Mouse (Mus musculus): ENCODE results near the gene E330009J07Rik. TPM values are rescaled to one million over a fixed set of nuclear protein-coding genes. Genes with fewer than 3 reads are reported as not detected.

The E330009J07Rik gene
- total RNA-seq, 2 experiments from 2014 or later = 3.0 to 4.4 TPM

DNA sequence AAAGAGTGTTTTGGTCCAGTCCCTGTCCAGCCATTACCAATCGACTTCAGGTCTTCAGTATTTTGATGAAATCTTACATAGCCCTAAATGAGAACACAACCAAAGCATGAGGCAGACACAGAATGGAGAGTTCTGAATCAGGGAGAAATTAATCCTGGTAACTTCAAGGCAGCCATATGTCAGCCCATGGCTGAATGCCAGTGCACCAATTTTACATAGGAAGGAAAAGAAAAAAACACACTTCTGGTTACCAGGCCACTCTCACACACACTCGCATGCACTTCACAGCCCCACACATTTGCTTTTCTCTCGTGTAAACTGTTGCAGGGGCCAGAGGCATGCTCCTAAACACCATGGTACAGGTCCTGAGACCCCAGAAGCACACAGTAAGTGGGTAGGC is 5.1 kb downstream of the E330009J07Rik start:
- intact Hi-C loops (cut with DNase I) = no loop called here
- no peak for DNase-seq

DNA sequence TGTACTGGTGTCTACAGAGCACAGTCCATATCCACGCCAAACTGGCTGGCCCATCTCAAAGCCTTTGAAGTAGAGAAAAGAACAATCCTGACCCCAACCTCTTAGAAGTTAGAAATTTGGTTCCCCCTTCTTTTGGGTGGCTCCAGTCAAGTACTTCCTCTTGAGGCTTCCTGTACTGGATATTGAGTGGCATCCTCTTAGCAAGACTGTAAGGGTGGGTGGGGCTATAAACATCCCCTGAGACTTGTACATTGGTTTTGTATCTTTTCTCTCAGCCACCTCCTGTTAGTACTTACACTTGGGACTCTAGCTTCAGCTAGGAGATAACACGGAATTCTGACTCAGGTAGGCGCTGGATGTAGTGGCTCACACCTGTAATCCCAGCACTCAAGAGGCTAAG is 5.7 kb downstream of the E330009J07Rik start:
- DNase-seq = no peak
- intact Hi-C loops (cut with DNase I) = no loop called here

DNA sequence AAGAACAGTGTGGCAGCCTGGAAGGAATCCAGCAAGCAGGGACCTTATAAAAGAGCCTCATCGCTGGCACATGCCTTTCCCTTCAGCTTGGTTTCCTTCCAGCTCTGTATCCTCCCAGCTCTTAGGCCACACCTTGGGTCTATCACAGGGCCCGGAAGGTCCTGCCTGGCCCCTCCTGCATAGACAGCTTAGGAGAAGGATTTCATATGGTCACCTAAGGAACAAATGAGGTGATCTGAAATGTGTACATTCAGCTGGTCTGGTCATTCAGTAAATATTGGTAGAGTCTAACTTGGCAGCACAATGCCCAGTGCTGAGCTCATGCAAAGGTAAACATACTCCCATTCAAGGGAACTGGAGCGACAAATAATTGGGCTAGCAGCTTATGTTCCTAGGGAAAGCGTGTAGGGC is 6.4 kb downstream of the E330009J07Rik start:
- intact Hi-C loops (cut with DNase I) = no loop called here
- DNase-seq = no peak

DNA sequence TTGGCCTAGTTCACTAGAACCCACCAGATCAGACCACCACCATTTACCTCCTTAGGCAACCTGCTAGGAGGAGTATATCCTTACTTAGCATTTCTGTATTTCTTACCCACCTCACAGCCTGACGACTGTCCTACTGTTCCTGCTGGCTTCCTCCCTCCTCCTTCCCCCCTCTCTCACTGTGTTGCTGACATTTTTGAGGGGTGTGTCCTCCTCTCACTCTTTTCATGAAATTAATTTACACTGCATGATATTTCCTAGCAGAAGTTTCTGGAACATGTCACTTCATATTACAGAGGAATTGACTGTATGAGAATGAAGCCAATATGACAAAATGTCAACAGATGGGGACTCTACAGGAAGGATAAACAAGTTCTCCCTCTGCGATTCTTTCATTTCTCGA is 7.2 kb downstream of the E330009J07Rik start:
- intact Hi-C loops (cut with DNase I) = no loop called here

DNA sequence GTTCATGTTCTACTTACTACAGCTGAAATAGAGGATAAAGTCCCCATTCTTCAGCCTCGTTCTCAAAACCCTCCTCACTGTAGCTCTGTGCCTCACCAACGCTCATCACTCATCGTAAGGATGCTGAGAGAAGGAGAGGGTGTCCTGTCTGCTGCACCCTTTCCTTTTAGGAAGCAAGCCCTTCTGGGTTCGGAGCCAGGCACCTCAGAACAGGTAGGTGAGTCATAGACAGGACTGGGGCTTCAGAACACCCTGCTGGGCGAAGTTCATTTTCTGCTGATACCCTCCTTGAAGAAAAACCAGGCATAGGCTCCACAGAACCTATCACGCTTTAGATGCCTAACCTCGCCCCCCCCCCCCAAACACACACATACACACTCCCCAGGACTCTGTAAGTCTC is 8.5 kb downstream of the E330009J07Rik start:
- intact Hi-C loops (cut with DNase I) = no loop called here
- no peak for DNase-seq

More for the DNA sequence above, 7.2 kb downstream of the E330009J07Rik start:
- DNase-seq = no peak

DNA sequence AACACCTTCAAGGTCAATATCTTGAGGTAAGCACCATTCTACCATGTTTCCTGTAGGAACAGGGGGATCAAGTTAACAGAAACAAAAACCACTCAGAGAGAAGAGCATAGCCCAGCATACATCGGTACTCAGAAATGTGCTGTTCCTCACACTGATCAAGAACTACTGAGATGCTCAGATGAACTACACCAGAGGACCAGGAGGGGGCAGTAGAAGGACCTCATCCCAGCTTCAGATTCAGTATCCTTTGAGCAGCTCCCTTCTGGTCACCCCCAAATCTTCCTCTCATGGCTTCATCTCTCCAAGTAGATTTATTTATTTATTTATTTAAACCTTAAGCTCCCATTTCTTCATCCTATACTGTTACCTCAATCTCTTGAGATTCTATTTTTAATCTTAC is 12.2 kb downstream of the E330009J07Rik start:
- DNase-seq = peak; percentile 24 to 45
- intact Hi-C loops (cut with DNase I) = no loop called here

DNA sequence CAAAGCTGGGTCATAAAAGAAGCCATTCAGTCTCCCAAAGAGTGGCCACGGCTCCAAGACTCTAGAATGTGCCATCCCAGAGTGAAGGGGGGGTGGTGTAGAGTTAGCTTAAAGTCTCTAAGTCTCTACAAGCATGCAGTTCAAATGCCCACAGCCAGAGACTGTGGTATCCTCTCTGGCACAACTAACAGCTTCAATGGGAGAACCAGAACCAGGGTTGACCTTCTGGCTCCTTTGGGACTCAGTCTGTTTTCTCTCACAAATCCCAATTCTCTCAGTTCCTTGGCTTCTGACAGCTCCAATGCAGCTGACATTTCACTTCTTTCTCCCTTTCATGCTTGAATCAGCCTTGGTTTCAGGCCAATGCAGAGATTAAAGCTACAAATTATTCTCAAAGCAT is 12.9 kb downstream of the E330009J07Rik start:
- intact Hi-C loops (cut with DNase I) = no loop called here
- peak; percentile 9 to 18 for DNase-seq

DNA sequence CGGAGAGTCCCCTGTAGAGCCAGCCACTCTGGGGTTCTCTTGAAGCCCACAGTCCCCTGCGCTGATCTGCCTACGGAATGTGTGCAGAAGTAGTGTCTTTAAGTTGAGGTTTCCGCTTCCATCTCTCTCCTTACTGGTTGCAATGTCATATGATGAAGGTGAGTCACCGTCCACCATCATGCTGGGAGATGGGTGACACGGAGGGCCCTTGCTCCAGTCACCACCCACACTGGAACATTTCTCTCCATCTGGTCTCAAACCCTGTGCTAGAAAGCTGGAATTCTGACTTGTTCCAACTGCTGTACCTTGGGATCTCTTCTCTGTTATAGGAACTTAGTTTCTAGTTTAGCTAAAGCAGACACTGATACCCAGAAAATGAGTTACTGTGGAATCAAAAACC is 14.8 kb downstream of the E330009J07Rik start:
- no peak for DNase-seq
- intact Hi-C loops (cut with DNase I) = no loop called here

DNA sequence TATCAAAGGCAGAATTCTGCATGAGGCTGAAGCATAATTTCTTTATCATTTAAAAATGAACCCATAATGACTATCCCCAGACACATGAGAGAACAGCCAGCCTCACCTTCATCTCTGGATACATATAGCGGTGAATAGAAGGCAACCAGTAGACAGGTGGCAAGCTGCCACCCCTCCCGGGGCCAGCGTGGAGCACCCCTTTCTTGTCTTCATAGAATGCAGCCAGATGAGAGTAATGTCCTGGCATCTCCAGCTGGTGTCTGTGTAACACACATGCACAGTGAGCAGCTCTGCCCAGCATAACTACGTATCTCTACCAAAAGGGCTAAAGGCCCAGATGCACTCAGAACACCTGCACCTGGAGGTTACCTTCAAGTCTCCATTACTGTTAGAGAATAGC is 17.5 kb downstream of the E330009J07Rik start:
- intact Hi-C loops (cut with DNase I) = no loop called here

DNA sequence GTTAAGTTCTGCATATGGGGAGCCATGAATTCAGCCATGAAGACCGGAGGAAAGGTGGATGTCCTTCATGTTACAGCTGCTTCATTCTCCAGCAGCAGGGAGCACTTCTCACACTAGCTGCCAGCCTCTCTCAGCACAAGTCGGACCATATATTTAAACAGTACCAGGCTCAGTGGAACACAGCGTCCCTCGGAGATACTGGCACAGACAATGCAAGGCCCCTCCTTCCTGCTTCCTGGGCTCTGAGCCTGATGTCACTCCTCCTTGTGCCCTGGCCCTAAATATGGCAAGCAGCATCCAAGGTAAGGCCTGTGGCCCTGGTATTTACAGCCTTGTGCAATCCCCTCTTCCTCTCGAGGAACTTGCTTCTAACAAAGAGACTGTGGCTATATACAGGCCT is 20.1 kb downstream of the E330009J07Rik start:
- intact Hi-C loops (cut with DNase I) = no loop called here
- no peak for DNase-seq

More for the DNA sequence above, 17.5 kb downstream of the E330009J07Rik start:
- DNase-seq = no peak

DNA sequence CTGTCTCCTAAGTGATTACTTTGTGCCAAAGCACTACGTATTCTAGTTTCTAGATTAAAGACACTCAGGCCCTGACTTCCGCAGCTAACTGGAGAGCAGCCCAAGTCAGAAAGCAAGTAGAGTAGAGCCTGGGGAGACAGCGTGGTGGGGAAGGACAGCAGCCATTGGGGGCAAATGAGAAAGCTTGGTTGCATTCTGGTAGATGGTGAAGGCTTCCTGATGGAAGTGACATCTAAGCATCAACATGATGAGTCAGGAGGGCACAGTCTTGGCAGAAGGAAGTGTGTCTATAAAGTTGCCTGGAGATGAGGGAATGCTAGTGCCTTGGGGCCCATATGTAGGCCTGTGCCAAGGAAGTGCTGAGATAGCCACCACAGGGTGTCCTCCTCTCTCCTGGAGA is 22.4 kb downstream of the E330009J07Rik start:
- no peak for DNase-seq
- intact Hi-C loops (cut with DNase I) = no loop called here

DNA sequence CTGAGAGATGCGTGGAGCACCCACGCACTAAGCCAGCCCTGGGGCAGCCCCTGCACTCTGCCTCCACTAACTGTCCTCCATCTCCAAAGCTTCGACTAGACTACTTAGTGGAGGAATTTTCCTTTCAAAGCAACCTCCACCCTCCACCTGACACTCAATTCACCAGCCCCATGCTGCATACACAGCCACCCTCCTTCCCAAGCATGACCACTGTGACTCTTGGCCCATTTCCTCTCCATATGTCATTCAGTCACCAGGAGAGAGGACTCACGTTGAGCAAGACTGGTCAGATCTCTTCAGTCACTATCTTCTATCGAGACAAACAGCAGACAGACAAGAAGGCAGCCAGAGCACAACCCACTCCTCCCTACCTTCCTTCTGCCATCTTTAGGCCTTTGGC is 22.9 kb downstream of the E330009J07Rik start:
- no peak for DNase-seq
- intact Hi-C loops (cut with DNase I) = no loop called here

DNA sequence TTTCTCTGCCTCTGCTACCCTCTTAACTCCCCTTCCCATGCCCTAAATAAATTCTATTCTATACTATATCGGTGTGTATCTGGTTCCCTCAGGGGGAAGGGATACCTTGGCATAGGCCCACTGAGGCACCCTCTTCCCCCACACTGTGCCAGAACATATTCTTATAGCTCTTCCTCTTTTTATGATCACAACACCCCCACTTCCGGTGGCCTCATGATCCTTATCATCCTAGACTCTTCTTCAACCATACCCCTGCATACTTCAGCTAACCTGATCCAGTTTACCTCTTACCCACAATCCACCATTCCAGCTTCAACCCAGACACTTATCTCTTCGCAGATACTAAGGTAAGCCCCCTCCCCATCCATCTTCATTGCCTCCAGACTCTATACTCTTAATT is 24.9 kb downstream of the E330009J07Rik start:
- no peak for DNase-seq
- intact Hi-C loops (cut with DNase I) = no loop called here

DNA sequence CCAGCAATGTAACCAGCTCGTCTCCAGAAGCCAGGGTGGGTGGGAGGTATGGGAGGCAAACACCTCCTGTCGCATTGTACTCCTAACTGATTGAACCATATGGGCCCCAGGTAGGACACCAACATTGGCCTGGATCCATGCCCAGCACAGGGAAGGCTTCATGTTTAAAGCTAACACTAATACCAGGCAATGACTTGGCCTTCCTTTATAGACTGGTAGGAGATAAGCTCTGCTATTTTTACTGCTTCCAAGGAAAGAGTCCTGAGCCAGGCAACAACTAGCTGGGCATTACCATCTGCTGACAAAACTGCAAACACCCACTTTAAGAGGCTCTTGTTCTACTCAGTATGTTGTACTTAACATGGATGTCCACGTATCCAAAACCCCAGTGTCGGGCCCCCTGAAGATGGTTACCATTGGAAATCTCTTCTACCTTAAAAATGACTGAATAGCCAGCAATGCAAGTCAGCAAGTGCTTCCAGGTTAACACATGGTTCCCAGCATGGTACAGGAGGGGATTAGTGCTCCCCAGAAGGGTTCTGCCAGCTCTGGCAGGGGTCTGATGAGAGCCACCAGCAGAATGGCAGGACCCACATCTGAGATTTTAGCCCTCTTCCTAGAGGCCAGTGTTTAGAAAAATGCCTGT is 32.2 kb downstream of the E330009J07Rik start:
- DNase-seq = no peak
- intact Hi-C loops (cut with DNase I) = no loop called here

DNA sequence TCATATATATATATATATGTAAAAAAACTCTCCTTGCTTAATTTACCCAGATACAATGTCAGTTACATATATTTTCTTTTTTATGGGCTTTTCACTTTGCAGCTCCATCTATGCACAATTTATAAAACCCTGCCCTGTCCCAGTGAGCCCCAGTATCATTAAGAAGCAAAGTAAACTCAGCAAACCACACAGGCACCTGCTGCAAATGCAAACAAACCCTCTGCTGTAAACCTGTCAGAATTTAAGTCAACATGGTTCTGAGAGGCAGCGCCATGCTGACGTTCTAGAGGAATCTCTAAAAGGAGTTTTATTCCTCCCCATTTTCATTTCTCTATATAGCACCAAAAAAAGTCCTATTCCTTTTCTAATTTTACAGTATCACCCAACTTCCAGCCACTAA is 33.9 kb downstream of the E330009J07Rik start:
- intact Hi-C loops (cut with DNase I) = no loop called here

DNA sequence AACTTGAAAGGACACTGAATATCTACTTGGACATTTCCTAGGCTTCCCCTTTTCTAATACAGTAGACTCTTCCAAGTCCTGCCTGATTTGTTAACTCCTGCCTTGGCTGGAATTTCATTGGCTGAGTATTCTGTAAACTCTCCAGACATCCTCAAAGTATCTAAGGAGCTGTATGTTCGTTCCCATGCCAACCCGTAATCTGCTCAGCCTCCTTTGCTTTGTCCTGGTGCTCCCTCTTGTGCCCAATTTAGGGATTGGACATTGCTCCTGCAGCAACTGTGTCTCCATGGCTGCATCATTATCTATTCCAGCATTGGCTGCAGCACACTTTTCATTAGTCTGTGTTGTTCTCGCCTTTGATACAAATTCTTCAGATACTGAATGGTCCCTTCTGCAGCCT is 42.7 kb downstream of the E330009J07Rik start:
- intact Hi-C loops (cut with DNase I) = loop anchor here (1.0 kb wide), 1 partner anchor 157 kb away; no protein-coding TSS in a partner anchor
- peak; percentile 74 to 77 for DNase-seq

More for the DNA sequence above, 33.9 kb downstream of the E330009J07Rik start:
- DNase-seq = no peak

DNA sequence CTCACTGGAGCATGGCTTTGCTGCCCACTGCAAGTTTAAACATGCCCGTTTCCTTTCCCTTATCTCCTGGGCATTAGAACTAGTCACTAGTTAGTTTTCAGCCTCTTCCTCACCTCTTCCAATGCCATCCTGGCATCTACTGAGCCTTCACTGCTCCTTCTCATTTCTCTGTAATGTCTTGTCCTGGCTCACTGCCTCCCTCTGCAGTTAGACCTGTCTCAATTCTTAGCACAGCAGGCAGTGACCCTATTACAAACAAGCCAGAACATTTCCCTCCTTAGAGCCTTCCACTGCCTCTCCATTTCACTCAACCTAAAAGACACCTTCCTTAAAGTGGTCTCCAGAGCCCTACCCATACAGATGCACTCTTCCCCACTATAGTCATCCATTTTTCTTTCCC is 45.0 kb downstream of the E330009J07Rik start:
- intact Hi-C loops (cut with DNase I) = no loop called here
- DNase-seq = no peak

DNA sequence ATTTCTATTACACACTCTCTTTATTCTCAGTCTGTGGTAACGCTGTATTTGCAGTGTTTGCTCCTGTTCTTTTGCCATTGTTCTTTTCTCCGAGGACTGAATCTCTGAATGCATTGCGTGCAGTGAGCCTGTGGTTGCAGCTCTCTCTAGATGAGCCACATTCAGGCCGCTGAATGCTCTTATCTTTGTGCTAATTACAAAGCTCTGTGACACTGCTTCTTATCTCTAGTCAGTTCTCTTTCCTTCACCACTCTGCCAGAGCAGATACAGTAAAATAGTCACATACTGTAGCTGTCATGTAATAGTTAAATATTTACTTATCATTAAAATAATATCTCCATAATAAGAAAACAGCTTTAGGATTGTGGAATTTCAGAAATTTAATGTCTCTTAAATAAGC is 47.3 kb downstream of the E330009J07Rik start:
- intact Hi-C loops (cut with DNase I) = no loop called here
- no peak for DNase-seq

DNA sequence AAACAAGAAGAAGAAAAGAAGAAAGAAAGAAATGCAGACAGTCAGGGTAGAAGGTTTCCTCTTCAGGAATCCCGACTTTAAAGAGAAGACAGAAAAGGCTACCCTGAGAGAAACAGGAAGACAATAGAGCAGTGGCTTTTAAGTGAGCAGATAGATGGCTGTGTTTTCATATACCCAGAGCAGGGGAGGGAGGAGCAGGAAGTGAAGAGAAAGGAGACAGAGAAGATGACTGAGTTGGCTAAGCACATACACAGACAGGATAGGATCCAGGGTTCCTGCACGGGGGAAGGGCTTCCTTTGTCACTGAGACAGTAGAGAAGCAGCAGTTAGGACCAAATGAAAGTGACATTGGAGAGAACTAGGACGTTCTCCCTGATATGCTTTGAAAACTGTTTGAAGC is 50.3 kb downstream of the E330009J07Rik start:
- DNase-seq = no peak
- intact Hi-C loops (cut with DNase I) = no loop called here

DNA sequence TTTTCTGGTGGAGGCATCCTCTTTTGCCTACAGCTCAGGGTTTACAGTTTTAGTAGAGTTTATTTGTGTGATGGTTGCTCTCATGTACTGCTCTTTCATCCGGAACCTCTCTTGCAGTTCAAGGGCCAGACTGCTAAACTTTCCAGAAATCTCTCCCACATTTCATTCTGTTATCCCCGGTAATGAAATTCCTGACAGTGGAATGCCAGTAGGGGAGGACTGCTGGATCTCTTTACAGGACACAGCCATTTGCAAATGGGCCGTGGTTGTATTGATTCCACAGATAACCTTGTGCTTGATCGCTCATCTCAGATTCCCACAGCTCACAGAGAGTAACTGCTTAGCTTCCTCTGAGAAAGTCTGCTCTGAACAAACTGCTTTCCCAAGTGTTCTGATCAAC is 54.0 kb downstream of the E330009J07Rik start:
- intact Hi-C loops (cut with DNase I) = no loop called here
- DNase-seq = no peak

DNA sequence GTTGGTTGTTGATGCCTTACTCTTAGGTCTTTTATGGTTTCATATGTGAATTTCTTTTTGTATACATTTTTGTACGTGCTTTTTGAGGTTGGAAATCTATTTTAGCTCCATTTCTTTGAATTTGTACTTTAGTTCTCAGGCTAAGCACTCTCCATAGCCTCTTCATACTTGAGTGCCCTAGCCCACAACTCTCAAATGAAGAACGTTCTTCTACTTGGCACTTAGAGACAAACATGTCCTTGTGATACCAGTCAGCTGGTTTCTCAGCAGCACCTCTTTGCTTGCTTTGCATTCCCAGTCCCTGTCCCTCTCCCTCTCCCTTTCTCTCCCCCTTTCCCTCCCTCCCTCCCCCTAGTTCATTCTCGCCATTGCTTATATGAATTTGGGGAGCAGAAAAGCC is 55.8 kb downstream of the E330009J07Rik start:
- no peak for DNase-seq
- intact Hi-C loops (cut with DNase I) = no loop called here

DNA sequence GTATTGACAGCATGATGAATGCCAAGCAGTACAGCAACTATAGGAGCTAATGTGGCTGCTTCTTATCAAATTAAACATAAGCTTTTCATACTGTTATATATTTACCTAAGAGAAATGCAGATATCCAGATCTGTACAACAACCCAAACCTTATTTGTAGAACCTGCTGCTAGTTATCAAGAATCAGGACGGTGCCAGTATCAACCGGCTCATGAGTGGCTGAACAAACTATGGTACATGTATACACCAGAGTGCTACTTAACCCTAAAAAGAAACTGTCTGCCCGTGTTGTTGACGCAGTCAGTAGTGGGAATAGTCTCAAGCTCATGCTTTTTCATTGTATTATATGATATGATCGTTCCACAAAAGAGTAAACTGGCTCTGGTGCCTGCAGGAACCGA is 64.9 kb downstream of the E330009J07Rik start:
- intact Hi-C loops (cut with DNase I) = no loop called here
- DNase-seq = no peak

DNA sequence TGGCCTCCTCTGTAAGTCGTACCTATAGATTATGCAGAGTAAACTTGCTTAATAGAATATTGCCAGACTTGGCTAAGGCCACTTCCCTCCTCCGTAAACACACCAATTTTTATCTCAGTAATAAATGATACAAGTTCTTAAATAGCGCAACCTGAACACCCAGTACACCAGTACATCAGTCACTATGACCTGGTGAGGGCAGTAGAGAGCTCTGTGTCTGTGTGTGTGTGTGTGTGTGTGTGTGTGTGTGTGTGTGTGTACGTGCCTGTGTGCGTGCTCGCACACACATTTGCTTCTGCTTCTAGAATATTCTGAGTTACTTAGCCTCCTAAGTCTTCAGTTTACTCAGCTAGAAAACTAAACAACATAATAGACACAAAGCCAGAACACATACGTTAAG is 82.6 kb downstream of the E330009J07Rik start:
- peak in 1 of 2 experiments; percentile 4 for DNase-seq
- intact Hi-C loops (cut with DNase I) = no loop called here

All from heart, postnatal 10 days (tissue).